Mouse (Mus musculus) stomach, embryonic 14.5 days (tissue): ENCODE results near the gene Baat. TPM values are rescaled to one million over a fixed set of nuclear protein-coding genes. Genes with fewer than 3 reads are reported as not detected.
A peak's percentile ranks its signal among the peaks of the same experiment; 100 is the strongest.

Experiments used
- ATAC-seq: fragments of 200-750 bp; cut with Nextera tagmentation; 2 replicates; pipeline ENCODE4 v1.8.0; 2017; ENCODE audit warnings: low read depth, moderate TSS enrichment; ENCODE audit not compliant: insufficient number of reproducible peaks, insufficient read depth, low FRiP score
- H3K27ac ChIP-seq: fragments of 300-500 bp; sonication (generic); 2 replicates; pipeline ENCODE4 v1.5.1; 2014; ENCODE audit warnings: mild to moderate bottlenecking, low read length, moderate library complexity, mixed read lengths
- H3K27me3 ChIP-seq: fragments of 300-500 bp; sonication (generic); 2 replicates; pipeline ENCODE4 v1.6.1; 2014; ENCODE audit warnings: low read length, control low read depth, mixed read lengths; ENCODE audit not compliant: control insufficient read depth, insufficient read depth
- H3K36me3 ChIP-seq: fragments of 300-500 bp; sonication (generic); 2 replicates; pipeline ENCODE4 v1.6.1; 2014; ENCODE audit warnings: mild to moderate bottlenecking, control low read depth, low read length, moderate library complexity, mixed read lengths; ENCODE audit not compliant: control insufficient read depth, insufficient read depth
- H3K4me1 ChIP-seq: fragments of 300-500 bp; sonication (generic); 2 replicates; pipeline ENCODE4 v1.6.1; 2014; ENCODE audit warnings: low read length, control low read depth, mixed read lengths; ENCODE audit not compliant: control insufficient read depth, insufficient read depth
- H3K4me2 ChIP-seq: fragments of 300-500 bp; sonication (generic); replicated peaks from 2 replicates; pipeline ENCODE4 v1.6.1; 2014; ENCODE audit warnings: low read depth, low read length, control low read depth
- H3K4me3 ChIP-seq: fragments of 300-500 bp; sonication (generic); 2 replicates; pipeline ENCODE4 v1.5.1; 2014; ENCODE audit warnings: low read depth, low read length, control low read depth
- H3K9ac ChIP-seq: fragments of 300-500 bp; sonication (generic); replicated peaks from 2 replicates; pipeline ENCODE4 v1.6.1; 2014; ENCODE audit warnings: low read depth, mild to moderate bottlenecking, control low read depth, low read length, moderate library complexity, mixed read lengths
- H3K9me3 ChIP-seq: fragments of 300-500 bp; sonication (generic); 2 replicates; pipeline ENCODE4 v1.6.1; 2016; ENCODE audit warnings: low read depth, low read length, control low read depth; ENCODE audit not compliant: control insufficient read depth
- WGBS: fragments of 180-500 bp; shearing (Covaris S2); extraction: QIAGEN DNeasy Blood & Tissue Kit; methylation state at CpG from one replicate; pipeline ENCODE4 v1.1.7; 2014; 5-methylcytosine and 5-hydroxymethylcytosine counted together
- polyA plus RNA-seq: library from polyadenylated mRNA; unstranded; fragments of >200 nt; fragmentation: Nextera tagmentation; extraction: Ambion mirVana; gene quantifications from 2 replicates; pipeline ENCODE4 v1.2.1, GENCODE M21; 2014

Baat gene
- polyA plus RNA-seq, 1 experiment from 2014 or later = 0.20 TPM

DNA sequence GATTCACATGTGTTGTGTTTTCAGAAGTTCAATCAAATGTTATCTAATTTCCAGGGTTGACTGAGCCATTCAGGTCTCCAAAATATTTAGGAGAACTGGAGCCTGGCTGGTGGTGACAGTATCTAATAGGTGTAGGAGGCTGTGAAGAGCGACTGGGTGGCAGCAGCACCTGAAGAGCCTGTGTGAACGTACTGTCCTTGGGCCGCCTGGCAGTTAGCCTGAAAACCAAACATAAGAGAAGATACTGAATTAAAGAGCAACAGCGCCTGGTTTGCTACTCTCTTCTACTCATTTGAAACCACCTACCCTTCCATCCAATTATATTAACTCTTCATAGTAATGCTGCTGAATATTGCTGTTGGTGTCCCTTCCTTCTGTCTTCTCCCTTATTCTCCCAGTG is 30.3 kb upstream of the Baat start:
- Histone ChIP-seq H3K9ac (no peak overlapping the region), H3K27me3 (no peaks in the 10 kb centered on the region), H3K4me2 (no peak overlapping the region), H3K27ac (no peak overlapping the region), H3K36me3 (no peaks in the 10 kb centered on the region), H3K4me1 (no peaks in the 10 kb centered on the region), H3K4me3 (no peak overlapping the region), H3K9me3 (no peaks in the 10 kb centered on the region)
- no peak for ATAC-seq
- WGBS = 83% methylated on average over 4 of the region's 4 CpGs

DNA sequence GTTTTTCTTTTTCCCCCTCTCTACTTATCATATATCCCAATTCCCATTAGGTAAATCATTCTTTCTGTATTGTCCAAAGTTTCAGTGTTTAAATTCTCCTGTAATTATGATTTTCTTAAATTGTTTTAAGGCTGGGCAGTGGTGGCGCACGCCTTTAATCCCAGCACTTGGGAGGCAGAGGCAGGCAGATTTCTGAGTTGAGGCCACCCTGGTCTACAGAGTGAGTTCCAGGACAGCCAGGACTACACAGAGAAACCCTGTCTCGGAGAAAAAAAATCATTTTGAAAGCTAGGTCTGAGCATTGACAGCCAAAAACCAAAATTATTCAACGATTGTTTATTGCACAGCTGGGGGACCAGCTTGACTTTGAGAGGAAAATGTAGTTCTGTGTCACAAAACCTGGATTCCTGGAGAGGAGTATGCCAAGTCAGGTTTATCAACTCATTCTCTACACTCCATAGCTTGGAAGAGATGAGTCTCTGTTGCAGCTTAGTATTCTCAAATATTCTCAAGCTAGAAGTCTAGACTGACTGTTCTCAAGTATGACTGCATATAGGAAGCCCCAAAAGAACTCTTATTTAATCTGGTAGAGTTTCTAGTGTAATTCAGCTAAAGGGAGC is 29.4 kb upstream of the Baat start:
- H3K4me1 ChIP-seq = no peaks in the 10 kb centered on the region
- no peak for ATAC-seq
- no peak overlapping the region for H3K9ac ChIP-seq
- 88% methylated on average over 4 of the region's 4 CpGs for WGBS
- H3K4me3 ChIP-seq = no peak overlapping the region
- no peaks in the 10 kb centered on the region for H3K9me3 ChIP-seq
- no peak overlapping the region for H3K27ac ChIP-seq
- H3K4me2 ChIP-seq = no peak overlapping the region
- H3K36me3 ChIP-seq = no peaks in the 10 kb centered on the region
- H3K27me3 ChIP-seq = no peaks in the 10 kb centered on the region

DNA sequence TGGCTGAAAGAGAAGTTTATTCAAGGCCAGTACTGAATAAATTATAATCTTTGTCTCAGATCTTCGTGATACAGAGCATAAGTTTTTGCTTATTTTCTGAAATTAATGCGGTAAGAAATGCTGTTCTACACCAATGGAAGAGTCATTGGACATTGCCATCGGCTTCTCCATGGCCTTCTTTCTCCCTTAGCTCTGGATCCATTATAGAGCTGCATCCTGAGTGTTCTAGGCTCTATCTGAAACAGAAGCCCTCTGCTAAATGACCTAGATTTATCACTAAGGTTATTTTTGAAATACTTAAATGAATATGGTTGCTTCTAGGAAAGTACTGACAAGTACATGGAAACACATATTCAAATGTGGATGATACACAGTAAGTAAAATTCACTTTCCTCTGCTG is 28.7 kb upstream of the Baat start:
- 87% methylated on average over 3 of the region's 3 CpGs for WGBS
- no peak overlapping the region for H3K4me3 ChIP-seq
- no peak overlapping the region for H3K27ac ChIP-seq
- ATAC-seq = no peak
- H3K9me3 ChIP-seq = no peaks in the 10 kb centered on the region
- peaks cover 2% of the 10 kb centered on the region; the same call in 1 of the 2 replicates for H3K36me3 ChIP-seq
- H3K27me3 ChIP-seq = no peaks in the 10 kb centered on the region
- H3K4me2 ChIP-seq = no peak overlapping the region
- H3K9ac ChIP-seq = no peak overlapping the region
- no peaks in the 10 kb centered on the region for H3K4me1 ChIP-seq

DNA sequence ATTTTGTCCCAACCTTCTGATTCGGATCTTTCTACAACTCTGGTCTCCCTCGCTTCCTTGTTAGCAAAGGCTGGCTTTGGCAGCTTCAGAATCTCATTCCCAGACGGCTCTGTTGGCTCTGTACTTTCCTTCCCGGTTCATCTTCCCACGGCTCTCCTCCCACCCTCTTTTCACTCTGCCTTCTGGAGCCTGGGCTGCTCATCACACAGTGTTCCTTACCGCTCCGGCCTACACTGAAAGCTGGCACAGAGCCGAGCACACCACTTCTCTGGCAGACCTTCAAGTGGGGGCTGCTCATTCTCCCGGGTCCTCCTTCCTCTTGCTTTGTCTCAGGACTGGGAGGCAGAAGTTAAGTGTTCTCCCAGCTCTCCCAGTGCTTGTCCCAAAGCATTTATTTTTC is 16.2 kb upstream of the Baat start:
- H3K4me3 ChIP-seq = no peak overlapping the region

DNA sequence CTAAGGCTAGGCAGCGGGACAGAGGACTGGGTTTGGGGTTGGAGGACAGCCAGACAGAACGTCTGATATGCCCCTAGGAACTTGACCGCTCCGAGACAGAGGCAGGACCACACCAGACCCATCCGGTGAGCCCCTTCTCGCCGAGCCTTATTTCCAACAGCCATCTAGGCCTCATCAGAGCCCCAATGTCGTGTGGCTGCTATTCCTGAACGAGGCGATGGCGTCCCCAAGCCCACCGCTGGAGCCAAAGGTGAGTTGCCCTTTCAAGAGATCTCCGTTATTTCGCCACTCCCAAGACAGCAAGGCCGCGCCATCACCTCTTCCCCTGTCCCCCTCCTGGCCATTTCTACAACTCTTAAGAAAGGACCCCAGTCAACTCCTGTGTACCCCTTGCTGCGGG is 15.0 kb upstream of the Baat start:
- Histone ChIP-seq H3K9ac (peak overlapping the region; percentile 34; the same call in 1 of the 2 replicates), H3K36me3 (no peaks in the 10 kb centered on the region), H3K4me2 (peak overlapping the region; percentile 42), H3K4me1 (peaks cover 5% of the 10 kb centered on the region; the same call in 1 of the 2 replicates), H3K4me3 (peak overlapping the region; percentile 69), H3K27ac (peak overlapping the region; percentile 2; the same call in 1 of the 2 replicates), H3K27me3 (no peaks in the 10 kb centered on the region), H3K9me3 (no peaks in the 10 kb centered on the region)
- peak; percentile 72 for ATAC-seq
- WGBS = 1% methylated on average over 17 of the region's 17 CpGs

More for the DNA sequence above, 16.2 kb upstream of the Baat start:
- Histone ChIP-seq H3K27me3 (no peaks in the 10 kb centered on the region), H3K4me1 (peaks cover 5% of the 10 kb centered on the region; the same call in 1 of the 2 replicates), H3K36me3 (no peaks in the 10 kb centered on the region), H3K9ac (no peak overlapping the region), H3K9me3 (no peaks in the 10 kb centered on the region), H3K27ac (no peak overlapping the region), H3K4me2 (no peak overlapping the region)
- WGBS = 75% methylated on average over 9 of the region's 9 CpGs
- ATAC-seq = no peak

DNA sequence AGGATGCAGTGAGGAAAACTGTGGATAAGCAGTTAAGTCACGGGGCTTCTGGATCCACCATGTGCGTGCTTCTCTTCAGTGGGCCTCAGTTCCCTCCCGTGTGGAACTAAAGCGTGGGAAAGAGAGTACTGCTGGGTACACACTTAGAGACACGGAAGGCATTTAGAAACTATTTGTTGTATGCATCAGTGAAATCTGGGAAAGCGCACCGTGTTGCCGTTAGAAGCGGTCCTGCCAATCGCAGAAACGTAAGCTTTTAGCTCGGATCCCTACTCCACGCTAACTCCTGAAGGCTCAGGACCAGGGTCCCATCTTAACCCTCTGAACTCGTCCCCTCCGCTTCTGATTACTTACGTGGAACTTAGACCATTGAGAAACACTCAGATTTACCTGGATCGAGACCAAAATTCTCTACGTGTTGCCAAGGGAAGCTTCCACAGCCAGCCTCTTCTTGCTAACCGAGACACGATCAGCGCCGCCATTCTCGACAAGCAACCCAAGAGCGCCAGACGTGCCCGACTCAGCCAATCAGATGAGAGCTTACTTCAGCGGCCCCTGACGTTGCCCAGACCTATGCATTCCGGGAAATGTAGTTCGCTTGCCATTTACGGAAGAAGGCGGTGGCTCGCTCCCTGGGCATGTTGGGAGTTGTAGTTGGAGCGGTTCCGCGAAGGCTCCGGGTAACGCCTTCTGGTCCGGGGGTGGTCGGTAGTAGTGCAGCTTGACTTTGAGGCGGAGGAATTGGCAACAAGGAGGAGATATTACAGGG is 14.4 kb upstream of the Baat start, which contains the start of the genes Mrpl50 and Zfp189:
Gene Mrpl50 (minus strand): TSS at position 522 of the 769 bp plus-strand sequence.
Gene Zfp189 (plus strand): TSS at position 605 of the 769 bp plus-strand sequence.
- Histone ChIP-seq H3K27me3 (no peaks in the 10 kb centered on the region), H3K9ac (peak within 1 kb of the TSS; percentile 58), H3K27ac (peak within 1 kb of the TSS; percentile 63; the same call in 1 of the 2 replicates), H3K4me1 (peaks cover 5% of the 10 kb centered on the region; the same call in 1 of the 2 replicates), H3K4me3 (peak within 1 kb of the TSS; percentile 69), H3K36me3 (no peaks in the 10 kb centered on the region), H3K4me2 (peak within 1 kb of the TSS; percentile 46), H3K9me3 (no peaks in the 10 kb centered on the region)
- under 1% methylated on average over 41 of the region's 41 CpGs for WGBS
- peak; percentile 98 for ATAC-seq

DNA sequence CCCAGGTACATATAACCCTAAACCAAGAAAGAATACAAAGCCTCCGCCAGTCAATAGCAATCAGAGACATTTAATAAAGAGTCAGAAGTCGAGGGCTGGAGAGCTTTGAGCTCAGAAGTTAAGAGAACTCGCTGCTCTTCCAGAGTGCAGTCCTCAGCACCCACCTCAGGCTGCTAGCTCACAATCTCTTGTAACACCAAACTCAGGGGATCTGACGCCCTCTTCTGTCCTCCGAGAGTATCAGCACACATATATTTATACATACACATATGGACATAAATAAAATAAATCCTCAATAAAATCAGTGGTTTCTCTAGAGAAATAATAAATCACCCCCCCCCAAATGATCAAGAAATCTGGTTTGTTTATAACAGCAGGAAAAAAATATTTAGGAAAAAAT is 13.1 kb upstream of the Baat start:
- Histone ChIP-seq H3K27ac (no peak overlapping the region), H3K9ac (no peak overlapping the region), H3K27me3 (no peaks in the 10 kb centered on the region), H3K9me3 (no peaks in the 10 kb centered on the region), H3K4me2 (peak overlapping the region; percentile 46), H3K4me1 (peaks cover 5% of the 10 kb centered on the region; the same call in 1 of the 2 replicates), H3K36me3 (peaks cover 2% of the 10 kb centered on the region; the same call in 1 of the 2 replicates), H3K4me3 (peak overlapping the region; percentile 69; the same call in 1 of the 2 replicates)
- WGBS = 75% methylated on average over 5 of the region's 5 CpGs
- ATAC-seq = no peak

DNA sequence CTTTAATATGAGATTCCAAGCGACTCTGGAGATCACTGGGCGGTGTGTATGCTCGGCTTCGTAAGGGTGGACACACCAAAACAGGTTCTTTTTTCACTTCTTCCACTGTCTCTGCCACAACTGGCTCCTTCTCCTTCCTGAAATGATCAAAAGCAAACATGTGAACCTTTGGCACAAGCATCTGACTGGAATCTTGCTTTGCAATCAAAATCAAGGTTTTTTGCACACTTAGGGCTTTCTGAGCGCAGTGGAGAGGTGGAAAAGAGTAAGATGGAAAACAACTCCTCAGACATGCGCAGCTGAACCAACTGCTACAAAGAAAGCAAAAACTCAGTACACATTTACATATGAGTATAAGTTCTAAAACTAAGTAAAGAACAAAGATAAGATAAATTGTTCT is 8.1 kb upstream of the Baat start:
- ATAC-seq = no peak
- Histone ChIP-seq H3K9ac (no peak overlapping the region), H3K27me3 (no peaks in the 10 kb centered on the region), H3K36me3 (peaks cover 27% of the 10 kb centered on the region), H3K4me3 (no peak overlapping the region), H3K27ac (no peak overlapping the region), H3K9me3 (no peaks in the 10 kb centered on the region), H3K4me1 (no peaks in the 10 kb centered on the region), H3K4me2 (no peak overlapping the region)
- 96% methylated on average over 6 of the region's 6 CpGs for WGBS
